Mouse (Mus musculus): ENCODE measurements around the gene Sgcg.

Sgcg gene

GRCm38 (mm10) chr14:61258352-61258751, at the start of gene Sgcg:
Sgcg (minus strand) TSS chr14:61258490.
- peak; percentile 13 to 34 for DNase-seq

GRCm38 (mm10) chr14:61303969-61304609, 45.8 kb upstream of the Sgcg start:
- no peak for DNase-seq

GRCm38 (mm10) chr14:61302428-61302827, 44.1 kb upstream of the Sgcg start:
- DNase-seq: no peak

GRCm38 (mm10) chr14:61301323-61301722, 43.0 kb upstream of the Sgcg start:
- DNase-seq: no peak

GRCm38 (mm10) chr14:61299810-61300209, 41.5 kb upstream of the Sgcg start:
- no peak for DNase-seq

GRCm38 (mm10) chr14:61294738-61295079, 36.4 kb upstream of the Sgcg start:
- DNase-seq: peak; percentile 42 to 68

- DNase-seq: peak; percentile 47 to 75
Measured at GRCm38 (mm10) chr14:61293884-61294737, 35.8 kb upstream of the Sgcg start.

GRCm38 (mm10) chr14:61290664-61291063, 32.4 kb upstream of the Sgcg start:
- peak in 1 of 2 experiments; percentile 46 for DNase-seq

- no peak for DNase-seq
Measured at GRCm38 (mm10) chr14:61288606-61289286, 30.5 kb upstream of the Sgcg start.

GRCm38 (mm10) chr14:61278676-61279300, 20.5 kb upstream of the Sgcg start:
- DNase-seq: no peak

GRCm38 (mm10) chr14:61277285-61277684, 19.0 kb upstream of the Sgcg start:
- DNase-seq: peak in 1 of 2 experiments; percentile 61

- no peak for DNase-seq
Measured at GRCm38 (mm10) chr14:61274414-61275198, 16.3 kb upstream of the Sgcg start.

- DNase-seq: no peak
Measured at GRCm38 (mm10) chr14:61267908-61268475, 9.7 kb upstream of the Sgcg start.

- no peak for DNase-seq
Measured at GRCm38 (mm10) chr14:61259084-61259483, 794 bp upstream of the Sgcg start.

GRCm38 (mm10) chr14:61252596-61253388, 5.5 kb downstream of the Sgcg start:
- DNase-seq: no peak

GRCm38 (mm10) chr14:61246444-61246843, 11.8 kb downstream of the Sgcg start:
- no peak for DNase-seq

- DNase-seq: no peak
Measured at GRCm38 (mm10) chr14:61242611-61243010, 15.7 kb downstream of the Sgcg start.

GRCm38 (mm10) chr14:61238751-61239150, 19.5 kb downstream of the Sgcg start:
- DNase-seq: no peak

- no peak for DNase-seq
Measured at GRCm38 (mm10) chr14:61237101-61237654, 21.1 kb downstream of the Sgcg start.

GRCm38 (mm10) chr14:61235846-61236474, 22.3 kb downstream of the Sgcg start:
- no peak for DNase-seq
